Mouse (Mus musculus) testis, adult 2 months (tissue): ENCODE data around the gene Cpsf2. TPM values are rescaled to one million over a fixed set of nuclear protein-coding genes. Genes with fewer than 3 reads are reported as not detected.

Experiments
- H3K27ac ChIP-seq: fragments of 200-500 bp; 2 replicates; pipeline ENCODE4 v1.5.1; 2012; ENCODE audit warnings: low read depth, low read length; ENCODE audit not compliant: control insufficient read depth, insufficient read depth
- H3K27me3 ChIP-seq: fragments of 200-500 bp; 2 replicates; pipeline ENCODE4 v1.6.1; 2012; ENCODE audit warnings: mild to moderate bottlenecking, low read length, moderate library complexity; ENCODE audit not compliant: control insufficient read depth, insufficient read depth
- H3K36me3 ChIP-seq: fragments of 200-500 bp; 2 replicates; pipeline ENCODE4 v1.6.1; 2012; ENCODE audit warnings: mild to moderate bottlenecking, low read length; ENCODE audit not compliant: control insufficient read depth, insufficient read depth
- H3K4me1 ChIP-seq: fragments of 200-500 bp; 2 replicates; pipeline ENCODE4 v1.6.1; 2012; ENCODE audit warnings: low read length; ENCODE audit not compliant: control insufficient read depth, insufficient read depth
- H3K4me3 ChIP-seq: fragments of 200-500 bp; 2 replicates; pipeline ENCODE4 v1.5.1; 2012; ENCODE audit warnings: low read depth, mild to moderate bottlenecking, low read length, moderate library complexity, mixed read lengths; ENCODE audit not compliant: control insufficient read depth
- CTCF ChIP-seq: fragments of 200-500 bp; IDR thresholded peaks from 2 replicates; pipeline ENCODE4 v1.5.1; 2012; ENCODE audit warnings: low read depth, mild to moderate bottlenecking, inconsistent platforms, low read length, moderate library complexity; ENCODE audit not compliant: control insufficient read depth, insufficient read depth, insufficient replicate concordance
- POLR2A ChIP-seq: fragments of 200-500 bp; IDR thresholded peaks from 2 replicates; pipeline ENCODE4 v1.6.1; 2012; ENCODE audit warnings: low read depth, mild to moderate bottlenecking, inconsistent platforms, low read length, moderate library complexity; ENCODE audit not compliant: control insufficient read depth
- polyA plus RNA-seq: library from polyadenylated mRNA; depleted of rRNA; stranded (reverse); fragments of >200 nt; gene quantifications from 2 replicates; pipeline ENCODE4 v1.2.3, GENCODE M21; 2012

Cpsf2 gene
- polyA plus RNA-seq, 1 experiment = 6.7 TPM

- TF ChIP-seq POLR2A = no peak
- TF ChIP-seq CTCF = no peak
- Histone ChIP-seq H3K27me3 (no peaks in the 10 kb centered on the region), H3K36me3 (peaks cover 1% of the 10 kb centered on the region; the same call in 1 of the 2 replicates), H3K4me3 (peak overlapping the region; percentile 90; the same call in 1 of the 2 replicates), H3K27ac (no peak overlapping the region), H3K4me1 (peaks cover 2% of the 10 kb centered on the region)
Observed at GRCm38 (mm10) chr12:101974571-101974970, 1.2 kb upstream of the Cpsf2 start.

GRCm38 (mm10) chr12:101975167-101975600 lies 604 bp upstream of the Cpsf2 start:
- H3K27me3 ChIP-seq = no peaks in the 10 kb centered on the region
- peaks cover 1% of the 10 kb centered on the region; the same call in 1 of the 2 replicates for H3K36me3 ChIP-seq
- peak overlapping the region; percentile 90 for H3K4me3 ChIP-seq
- H3K27ac ChIP-seq = peak overlapping the region; percentile 92
- H3K4me1 ChIP-seq = peaks cover 2% of the 10 kb centered on the region
- TF ChIP-seq POLR2A = no peak; the same call in 1 of the 2 replicates
- no peak for TF ChIP-seq CTCF

GRCm38 (mm10) chr12:101976651-101977403 lies 1.0 kb downstream of the Cpsf2 start:
- Histone ChIP-seq H3K36me3 (peaks cover 1% of the 10 kb centered on the region; the same call in 1 of the 2 replicates), H3K4me3 (peak overlapping the region; percentile 90), H3K27me3 (no peaks in the 10 kb centered on the region), H3K27ac (peak overlapping the region; percentile 92), H3K4me1 (peaks cover 2% of the 10 kb centered on the region)
- TF ChIP-seq POLR2A (no peak), CTCF (no peak)

DNA sequence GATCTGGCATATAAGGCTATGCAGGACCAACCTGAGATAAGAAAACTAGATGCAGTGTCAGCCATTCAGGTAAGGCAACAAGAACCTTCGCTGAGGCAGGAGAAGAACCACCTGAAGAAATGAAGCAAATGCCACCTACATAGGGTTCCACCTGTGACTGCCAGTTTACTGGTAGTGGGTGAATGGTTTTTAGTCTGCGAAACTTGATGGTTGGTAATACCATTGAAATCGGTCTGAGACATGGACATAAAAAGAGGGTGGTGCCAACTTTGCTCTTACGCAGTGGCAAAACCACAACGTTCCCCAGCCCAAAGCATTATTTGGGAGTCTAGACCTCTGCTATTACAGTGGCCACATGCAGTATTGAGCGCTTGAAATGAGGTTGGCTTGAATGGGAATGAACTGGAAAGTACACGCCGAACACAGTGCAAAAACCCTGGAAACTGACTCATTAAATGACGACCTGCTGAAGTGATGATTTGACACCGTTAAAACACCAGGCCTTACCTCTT lies 1.7 kb downstream of the Cpsf2 start:
- Histone ChIP-seq H3K4me3 (no peak overlapping the region), H3K4me1 (peaks cover 2% of the 10 kb centered on the region), H3K36me3 (no peaks in the 10 kb centered on the region; the same call in 1 of the 2 replicates), H3K27me3 (no peaks in the 10 kb centered on the region), H3K27ac (no peak overlapping the region)
- TF ChIP-seq POLR2A (no peak), CTCF (no peak)

DNA sequence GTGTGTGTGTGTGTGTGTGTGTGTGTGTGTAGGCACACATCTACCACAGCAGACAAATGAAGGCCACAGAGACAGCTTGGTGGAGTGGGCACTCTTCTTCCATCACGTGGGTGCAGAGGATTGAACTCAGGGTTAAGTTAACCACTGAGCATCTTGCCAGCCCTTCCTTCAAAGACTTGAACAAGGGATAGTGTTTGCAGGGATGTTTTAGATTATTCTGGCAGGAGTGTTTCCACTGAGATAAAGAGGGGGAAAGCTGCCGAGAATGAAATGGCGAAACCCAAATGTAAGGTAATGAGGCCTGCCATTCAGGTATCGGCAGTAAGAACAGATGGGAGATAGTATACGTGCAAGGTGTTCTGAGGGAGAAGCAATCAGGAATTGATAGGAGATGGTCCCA lies 2.4 kb downstream of the Cpsf2 start:
- TF ChIP-seq CTCF = no peak
- no peak for TF ChIP-seq POLR2A
- Histone ChIP-seq H3K27ac (no peak overlapping the region), H3K4me1 (peaks cover 2% of the 10 kb centered on the region), H3K36me3 (no peaks in the 10 kb centered on the region), H3K4me3 (no peak overlapping the region), H3K27me3 (no peaks in the 10 kb centered on the region)

DNA sequence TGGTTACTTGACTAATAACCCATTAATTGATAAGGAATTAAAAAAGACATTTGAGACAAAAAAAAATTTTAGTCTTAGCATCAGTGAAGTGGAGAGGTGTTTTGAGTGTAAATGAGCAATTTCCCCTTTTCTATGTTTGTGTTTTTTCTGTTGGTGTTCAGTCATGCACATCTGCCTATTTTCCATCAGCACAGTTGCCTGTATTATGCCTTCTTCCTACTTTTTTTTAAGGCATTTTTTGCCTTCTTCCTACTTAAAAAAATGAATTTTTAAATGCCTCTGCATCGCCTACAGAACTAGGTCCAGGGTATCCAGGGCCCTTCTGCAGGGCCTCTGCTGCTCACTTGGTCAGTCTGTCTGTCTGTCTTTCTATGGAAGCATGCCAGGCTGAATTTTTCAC lies 2.8 kb downstream of the Cpsf2 start:
- Histone ChIP-seq H3K4me3 (no peak overlapping the region), H3K36me3 (no peaks in the 10 kb centered on the region), H3K4me1 (peaks cover 2% of the 10 kb centered on the region; the same call in 1 of the 2 replicates), H3K27ac (no peak overlapping the region), H3K27me3 (no peaks in the 10 kb centered on the region)
- TF ChIP-seq POLR2A = no peak
- TF ChIP-seq CTCF = no peak

GRCm38 (mm10) chr12:101979213-101979750 lies 3.5 kb downstream of the Cpsf2 start:
- no peaks in the 10 kb centered on the region for H3K36me3 ChIP-seq
- peaks cover 2% of the 10 kb centered on the region; the same call in 1 of the 2 replicates for H3K4me1 ChIP-seq
- no peak for TF ChIP-seq CTCF
- no peak for TF ChIP-seq POLR2A
- H3K4me3 ChIP-seq = no peak overlapping the region
- no peaks in the 10 kb centered on the region for H3K27me3 ChIP-seq
- no peak overlapping the region for H3K27ac ChIP-seq
